Mouse (Mus musculus) kidney, postnatal 36 days (tissue): ENCODE measurements at regions not wholly inside any gene's neighbourhood (a gene's known extent, or its start where the extent isn't known, plus 50 kb on each side); places are given as distances from the start of the nearest gene placed in this dataset.
A peak's percentile ranks its signal among the peaks of the same experiment; 100 is the strongest.

Source experiments
- DNase-seq, 2 experiments: peaks; one replicate each; pipeline ENCODE4 v3.0.0; 2021 to 2022; ENCODE audit warnings: mixed read lengths in 2 of 2

DNA sequence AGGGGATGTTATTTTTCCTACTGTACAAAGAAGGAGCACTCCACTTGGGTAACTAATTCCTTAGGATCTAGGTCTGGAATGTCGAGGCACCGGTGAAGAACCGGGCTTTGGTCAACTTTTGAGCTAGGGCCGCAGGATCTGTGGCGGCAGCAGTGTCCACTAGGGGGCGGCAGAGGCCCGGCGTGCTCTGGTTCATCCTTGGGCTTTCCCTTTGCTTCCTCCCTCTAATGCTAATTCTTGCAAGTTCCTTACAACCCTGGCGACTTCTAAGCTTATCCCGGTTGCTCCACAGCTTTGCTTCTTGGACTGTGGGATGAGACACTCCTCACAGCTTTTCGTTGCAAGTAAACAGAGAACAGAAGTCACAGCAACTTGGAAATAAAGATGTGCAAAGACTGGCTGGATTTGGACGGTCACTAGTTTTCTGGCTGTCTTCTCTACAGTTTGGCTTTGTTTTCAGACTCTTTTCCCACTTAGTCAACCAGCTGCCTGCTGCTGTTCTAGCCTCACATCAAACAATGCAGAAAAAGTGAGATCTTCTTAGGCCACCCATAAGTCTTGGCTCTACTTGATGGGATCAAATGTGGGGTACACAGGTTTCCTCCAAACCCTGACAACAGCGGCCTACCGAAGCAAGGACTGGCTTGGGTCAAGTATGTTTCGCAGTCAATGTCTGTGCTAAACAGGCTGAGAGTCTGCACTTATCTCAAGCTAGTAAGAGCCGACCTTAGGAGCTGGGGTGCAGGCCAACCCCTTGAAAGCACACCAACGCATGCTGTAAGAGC, 51.2 kb upstream of the Tmem72 start:
- peak; percentile 71 to 93 for DNase-seq

DNA sequence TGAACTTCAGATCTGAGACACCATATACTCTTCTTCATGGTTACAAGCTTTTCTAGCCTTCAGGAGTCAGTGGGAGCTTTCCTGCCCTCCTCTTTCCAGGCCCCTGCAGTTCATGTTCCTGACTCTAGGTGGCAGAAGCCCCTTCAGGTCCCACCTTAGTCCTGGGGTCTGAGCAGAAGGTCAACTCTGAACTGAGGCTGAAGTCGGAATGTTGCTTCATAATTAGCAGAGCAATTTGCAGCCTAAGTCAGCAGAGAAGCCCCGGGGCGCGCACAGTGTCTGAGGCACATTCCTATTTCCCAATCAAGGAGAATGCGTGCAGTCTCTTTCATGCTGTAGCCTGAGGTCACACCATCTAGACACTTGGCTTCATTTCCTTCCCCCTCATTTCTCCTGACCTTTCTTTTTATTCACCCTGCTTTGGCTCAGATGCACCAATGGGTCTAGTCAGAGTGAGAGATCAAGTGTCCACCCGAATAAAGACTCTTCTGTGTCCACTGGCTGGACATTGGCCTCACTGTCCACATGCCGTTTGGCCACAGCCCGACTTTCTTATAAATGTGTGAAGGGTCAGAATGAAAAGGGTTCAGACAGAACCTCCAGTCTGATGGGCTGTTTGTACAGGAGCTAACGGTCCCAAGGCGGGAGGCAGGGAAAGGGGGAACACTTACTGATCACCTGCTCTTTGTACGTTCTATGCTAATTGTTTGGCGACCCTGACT, 58.4 kb upstream of the Tmem72 start:
- DNase-seq, result peak; percentile 37 to 72

DNA sequence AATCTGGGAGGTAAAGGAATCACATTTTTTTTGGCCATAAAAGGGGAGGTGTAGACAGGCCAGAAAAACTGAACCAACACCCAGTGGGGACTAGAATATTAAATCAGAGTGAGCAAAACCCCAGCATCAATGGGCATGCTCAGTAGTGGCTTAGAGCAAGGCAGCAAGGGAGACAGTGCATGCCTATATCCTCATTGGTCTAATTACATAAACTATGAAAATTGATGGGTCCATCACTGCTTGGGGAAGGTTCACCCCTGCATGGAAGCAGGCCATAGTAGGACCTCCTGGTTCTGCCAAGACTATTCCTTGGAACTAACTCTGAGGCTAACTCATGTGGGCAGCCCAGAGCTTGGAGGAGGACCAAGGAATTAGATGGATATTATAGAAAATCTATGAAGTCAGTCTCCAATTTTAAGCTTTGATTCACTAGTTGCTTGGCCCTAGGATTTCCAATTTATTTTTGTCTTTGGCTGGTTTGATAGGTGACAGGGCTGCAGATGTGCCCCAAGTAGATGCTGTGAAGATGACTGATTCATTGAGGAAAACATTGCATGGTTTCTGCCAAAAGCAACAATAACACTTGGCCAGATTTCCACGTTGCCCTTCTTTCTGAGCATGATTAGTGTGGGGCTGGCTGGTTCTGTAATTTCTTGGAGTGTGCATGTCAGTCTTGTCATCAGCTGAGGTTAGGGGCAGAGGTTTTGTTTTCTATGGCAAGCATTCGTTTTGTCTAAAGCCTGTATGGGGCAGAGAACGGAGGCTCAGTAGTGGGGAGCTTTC, 70.0 kb upstream of the Tmem72 start:
- DNase-seq, result no peak

DNA sequence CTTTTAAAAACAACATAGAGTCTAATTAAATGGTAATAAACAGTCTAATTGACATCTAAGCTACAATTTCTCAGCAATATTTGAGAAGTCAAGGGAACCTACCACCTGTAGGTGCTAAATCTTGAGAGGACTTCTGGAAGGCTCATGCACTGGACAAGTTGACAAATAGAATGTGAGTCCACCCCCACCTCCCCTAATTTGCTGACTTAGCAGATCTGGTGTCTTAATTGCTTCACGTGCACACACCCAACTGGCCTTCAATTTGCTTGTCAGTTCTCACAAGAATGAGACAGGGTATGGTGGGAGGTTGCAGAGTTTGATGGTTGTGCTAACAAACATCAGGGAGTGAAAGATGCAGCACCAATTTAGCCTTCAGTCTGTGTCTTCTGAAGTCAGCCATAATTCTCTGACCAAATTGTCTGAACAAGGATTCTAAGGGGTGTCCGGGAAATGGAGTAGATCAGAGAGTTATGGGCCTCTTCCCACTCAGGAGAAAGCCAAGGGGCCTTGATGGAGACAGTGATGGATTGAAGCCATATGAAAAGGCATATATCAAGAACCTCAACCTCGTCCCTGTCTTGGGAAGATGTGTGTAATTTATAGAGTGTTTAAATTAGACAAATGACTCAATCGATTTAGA, 76.7 kb upstream of the Tmem72 start:
- DNase-seq, result no peak

DNA sequence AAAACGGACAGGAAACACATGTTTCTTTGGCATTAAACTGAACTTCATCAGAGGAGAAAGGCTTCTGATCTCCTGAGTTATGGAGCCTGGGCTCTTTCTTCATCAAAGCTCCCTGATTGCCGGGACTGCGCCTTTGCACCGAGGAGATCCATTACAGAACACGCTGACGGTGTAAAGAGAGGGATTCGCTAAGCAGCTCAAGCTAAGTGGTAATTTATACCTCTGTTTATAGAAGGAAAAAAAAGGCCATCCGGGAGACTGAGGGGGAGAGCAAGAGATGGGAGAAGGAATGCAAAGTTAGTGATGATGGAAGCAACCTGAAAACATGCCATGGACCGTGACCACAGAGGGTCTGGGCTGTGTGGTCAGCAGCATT, 77.2 kb upstream of the Tmem72 start:
- DNase-seq, result no peak

DNA sequence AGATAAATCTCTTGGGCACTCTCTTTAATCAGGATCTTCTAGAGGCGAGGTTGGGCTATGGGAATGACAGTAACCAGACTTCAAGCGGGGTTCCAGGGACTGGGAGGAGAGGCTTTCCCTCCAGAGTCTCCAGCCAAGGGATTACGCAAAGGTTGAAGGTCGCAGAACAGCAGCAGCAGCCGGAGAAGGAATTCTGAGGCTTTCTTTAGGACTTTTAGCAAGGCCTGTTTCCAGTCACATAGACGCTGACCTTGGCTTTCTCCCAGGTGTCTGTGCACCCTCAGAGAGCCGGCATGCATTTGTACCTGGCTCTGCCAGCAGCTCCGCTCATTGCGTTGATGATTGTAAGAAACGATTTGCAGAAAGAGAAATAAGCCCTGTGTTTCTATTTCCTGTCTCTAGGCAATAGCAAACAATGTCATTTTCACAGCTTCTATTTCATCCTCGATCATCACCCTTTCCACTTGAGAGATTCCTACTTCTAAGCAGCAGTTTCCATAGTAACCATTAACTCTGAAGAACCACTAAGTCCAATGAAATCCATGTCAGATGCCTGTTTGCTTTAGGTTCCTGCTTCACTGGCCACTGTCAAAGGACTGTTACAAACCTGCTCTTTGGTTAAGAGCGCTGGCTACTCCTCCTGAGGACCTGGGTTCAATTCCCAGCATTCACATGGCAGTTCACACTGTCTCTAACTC, 104.7 kb upstream of the Tmem72 start:
- DNase-seq, result peak; percentile 34 to 39

DNA sequence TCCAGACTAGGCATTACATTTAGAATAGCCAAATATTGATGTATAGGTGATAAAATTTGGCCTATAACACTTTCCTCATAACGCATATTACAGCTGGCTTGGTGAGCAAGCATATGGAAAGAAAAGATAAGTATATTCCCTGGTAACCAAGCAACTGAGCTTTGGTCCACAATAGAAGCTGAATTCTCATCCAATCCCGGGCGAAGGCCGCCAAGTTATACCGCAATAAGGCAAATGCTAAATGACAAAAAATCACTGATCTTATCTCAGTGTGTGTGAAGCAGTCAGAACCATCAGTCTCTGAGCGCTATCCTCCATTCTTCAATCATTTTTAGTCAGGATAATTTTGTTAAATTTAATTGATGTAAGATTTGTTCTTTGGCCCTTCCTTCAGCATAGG, 105.9 kb upstream of the Tmem72 start:
- no peak for DNase-seq

DNA sequence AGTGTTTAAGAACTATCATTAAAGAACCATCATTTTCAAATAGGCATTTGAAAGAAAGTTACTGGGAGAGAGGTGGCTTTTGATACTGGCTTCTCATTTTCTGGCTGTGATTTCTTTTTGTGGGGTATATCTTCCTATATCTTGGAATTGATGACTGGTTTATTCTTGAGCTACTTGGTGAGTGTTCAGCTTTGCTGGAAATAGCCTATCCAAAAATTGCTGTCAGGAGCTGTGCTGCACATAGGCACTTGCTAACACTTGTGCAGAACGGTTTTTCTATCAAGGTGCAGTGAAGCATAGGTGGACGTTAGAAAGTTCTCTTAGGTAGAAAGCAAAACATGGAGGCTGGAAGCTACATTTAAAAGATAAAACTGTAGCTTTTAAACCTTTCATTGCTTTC, 108.9 kb upstream of the Tmem72 start:
- no peak for DNase-seq

DNA sequence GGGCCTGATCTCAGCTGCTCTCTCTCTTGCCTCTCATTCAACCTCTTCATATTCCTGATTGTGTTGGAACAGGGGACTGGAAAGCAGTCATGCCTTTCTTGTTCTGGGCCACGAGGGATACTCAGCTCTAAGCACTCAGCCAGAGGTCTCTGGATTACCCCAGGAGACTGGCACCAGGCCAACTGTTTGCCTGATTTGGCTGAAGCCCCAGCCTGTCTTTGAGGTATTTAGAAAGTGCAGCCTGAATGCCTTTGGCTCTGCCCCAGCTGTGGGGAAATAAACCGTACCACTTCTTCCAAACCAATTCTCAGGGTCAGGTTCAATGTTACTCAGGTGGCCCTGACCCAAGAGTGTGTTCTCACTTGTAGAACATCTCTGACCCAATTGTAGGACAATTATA, 112.6 kb upstream of the Tmem72 start:
- peak; percentile 95 for DNase-seq

DNA sequence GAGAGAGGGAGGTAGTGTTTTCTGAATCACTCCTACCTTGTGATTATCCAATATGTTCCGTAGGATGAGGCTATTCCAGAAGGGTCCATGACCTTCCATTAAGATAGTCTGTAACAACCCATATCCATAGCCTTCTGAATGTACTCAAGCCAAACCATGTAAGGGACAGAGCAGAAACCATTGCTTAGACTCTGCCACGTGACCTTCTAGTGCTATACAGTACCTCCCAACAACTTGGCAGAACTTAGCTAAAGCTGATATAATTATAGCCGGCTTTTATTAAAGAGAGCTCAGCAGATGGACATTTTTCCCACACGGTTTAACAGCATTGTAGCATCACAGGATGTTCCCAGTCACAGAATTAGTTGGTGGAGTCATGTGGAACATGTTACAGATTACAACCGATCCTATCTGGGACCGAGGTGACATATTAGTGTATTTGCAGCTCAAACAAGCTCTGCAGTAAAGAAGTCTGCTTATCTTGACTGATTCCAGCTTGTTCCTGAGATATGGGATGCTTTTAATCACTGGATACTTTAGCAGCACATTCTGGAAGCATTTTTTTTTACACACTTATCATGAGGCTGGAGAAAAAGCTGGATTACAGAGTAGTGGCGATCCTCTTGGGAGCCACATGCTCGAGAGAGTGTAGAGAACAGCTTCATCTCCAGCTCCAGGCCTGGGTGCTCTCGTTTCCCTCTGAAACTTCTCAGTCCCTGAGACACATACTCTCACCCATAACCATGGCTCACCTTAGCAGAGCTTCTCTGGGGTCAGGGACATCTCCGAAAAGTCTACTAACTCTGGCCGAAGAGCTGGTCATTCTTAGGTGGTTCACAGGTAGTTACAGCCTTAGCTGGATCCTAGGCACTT, 129.5 kb upstream of the Tmem72 start:
- no peak for DNase-seq

DNA sequence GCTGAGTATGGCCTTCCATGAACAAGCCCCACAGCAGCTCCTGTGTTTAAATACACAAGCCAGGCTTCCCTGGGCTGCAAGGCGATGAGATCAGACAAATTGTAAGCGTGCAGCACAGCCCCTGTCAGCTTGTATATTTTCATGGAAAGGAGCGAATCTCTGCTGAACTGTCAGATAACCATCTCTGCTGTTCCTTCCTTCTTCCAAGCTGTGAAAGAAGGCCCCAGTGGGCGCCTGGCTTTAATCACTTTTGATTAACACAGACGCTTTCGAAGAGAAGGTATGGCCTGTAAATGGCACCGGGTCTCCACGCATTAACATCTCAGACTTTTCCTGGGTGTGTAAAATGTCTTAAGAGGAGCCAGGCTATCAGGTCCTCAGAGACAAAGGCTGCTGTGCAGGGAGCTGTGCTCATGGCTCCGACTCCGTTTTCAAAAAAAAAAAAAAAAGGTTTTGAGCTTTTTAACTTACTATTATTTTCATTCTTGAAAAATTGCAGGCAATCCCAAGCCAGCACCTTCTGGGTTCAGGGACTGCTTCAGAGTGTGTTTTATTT, 131.9 kb upstream of the Tmem72 start:
- DNase-seq, result no peak

DNA sequence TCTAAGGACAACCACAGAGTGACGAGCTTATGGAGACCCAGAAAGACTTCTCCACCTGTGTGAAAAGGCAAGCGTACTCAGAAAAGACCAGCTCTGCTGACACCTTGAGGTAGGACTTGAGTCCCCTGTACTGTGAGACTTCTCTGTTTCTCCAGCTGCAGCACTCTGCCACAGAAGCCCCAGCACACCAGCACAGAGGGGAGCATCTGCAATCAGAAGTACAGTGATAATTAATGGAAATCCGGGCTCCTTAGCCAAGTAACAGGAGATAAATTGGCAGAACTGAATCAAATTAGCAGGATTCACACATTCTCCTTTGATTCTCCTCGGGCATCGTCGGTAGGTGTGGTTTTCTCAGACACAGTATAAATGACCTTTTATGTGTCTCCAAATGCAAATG, 137.3 kb upstream of the Tmem72 start:
- DNase-seq, result no peak

DNA sequence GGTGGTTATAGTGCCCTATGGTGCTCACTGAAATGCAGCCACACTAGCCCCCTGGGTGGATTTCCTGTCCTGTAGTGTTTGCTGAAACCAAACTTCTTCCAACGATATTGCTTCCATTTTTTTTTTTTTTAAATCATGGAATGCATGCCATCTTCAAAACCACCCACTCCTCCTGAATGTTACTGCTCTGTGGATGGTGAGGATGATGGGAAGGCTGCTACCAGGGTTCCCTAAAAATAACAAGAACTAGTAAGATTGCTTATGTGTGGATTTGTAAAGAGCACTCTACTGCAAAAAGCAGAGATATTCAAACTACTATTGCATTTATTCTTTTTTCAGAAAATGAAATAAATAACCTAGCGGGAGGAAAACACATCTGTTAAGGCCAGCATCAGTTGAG, 139.4 kb upstream of the Tmem72 start:
- DNase-seq, result no peak

DNA sequence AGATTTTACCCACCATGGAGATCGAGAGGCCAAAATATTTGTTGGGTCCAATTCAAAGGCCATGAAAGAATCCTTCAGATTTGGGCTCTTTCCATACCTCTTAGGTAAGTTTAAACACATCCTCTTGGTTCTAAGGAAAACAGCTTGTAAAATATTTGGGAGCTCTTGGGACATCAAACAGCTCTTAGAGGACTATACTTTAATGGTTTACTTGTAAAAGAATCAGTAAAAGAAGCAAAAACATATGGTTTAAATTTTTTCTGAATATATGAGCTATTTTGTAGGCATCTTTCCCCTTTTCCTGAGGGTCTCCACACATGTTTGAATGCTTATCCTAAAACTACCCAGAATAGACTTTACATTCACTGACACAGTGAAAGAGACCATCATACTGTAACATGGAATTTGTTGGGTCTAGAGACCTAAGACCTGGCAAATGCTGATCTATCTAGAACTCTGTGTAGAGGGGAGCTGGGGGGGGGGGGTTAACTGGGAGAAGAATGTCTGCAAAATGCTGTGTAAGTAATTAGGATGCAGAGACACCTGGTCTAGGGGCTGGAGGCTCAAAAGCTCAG, 140.3 kb upstream of the Tmem72 start:
- no peak for DNase-seq

DNA sequence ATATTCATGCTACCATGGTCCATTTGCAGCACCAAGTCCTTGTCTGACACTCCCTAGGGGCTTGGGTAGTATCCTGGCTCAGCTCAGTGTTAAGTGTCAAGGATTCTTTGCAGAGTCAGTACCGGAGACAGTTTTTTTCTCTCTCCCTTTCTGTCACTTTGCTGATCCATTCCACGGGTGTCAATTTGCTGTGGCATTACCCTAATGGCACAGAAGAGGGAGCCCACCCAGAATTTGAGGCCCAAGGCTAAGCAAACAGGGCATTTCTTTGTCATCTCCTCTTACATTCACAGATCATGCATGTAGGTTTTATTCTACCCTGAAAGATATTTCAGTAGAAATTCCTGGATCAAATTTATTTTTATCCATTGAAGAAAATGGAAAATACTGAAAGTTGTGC, 146.4 kb upstream of the Tmem72 start:
- DNase-seq, result no peak

DNA sequence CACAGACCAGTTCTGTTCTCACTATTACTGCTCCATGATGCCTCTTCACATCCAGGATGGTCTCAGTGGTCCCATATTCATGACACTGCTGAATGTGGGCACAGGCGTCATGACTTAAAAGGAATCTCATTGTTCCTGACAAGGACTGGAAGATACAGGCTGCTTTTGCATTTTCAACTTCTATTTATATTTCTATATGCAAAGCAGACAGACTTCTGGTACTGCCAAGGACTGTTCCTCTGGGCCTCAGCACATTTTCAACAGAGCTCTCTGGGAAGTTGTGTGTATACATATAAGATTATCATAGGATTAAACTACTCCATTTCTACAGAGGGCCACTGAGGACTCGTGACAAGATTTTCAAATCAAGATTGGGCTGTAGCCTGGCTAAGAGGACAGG, 146.9 kb upstream of the Tmem72 start:
- DNase-seq, result no peak

DNA sequence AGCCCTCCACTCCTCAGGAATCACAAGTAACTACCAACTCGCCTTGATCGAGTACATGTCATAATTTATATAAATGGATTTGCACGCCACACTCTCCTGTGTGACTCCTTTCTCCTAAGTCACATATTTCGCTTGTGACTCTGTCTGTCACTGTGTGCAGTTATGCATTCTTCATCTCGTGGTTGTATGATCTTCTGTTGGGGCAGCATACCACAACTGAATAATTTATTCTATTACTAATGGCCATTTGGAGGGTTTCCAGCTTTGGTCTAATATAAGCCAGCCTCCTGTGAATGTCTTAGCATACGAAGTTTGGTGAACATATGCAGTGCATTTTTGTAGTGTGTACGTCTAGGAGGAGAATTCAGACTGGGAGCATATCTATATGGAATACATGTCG, 176.6 kb upstream of the Tmem72 start:
- no peak for DNase-seq

DNA sequence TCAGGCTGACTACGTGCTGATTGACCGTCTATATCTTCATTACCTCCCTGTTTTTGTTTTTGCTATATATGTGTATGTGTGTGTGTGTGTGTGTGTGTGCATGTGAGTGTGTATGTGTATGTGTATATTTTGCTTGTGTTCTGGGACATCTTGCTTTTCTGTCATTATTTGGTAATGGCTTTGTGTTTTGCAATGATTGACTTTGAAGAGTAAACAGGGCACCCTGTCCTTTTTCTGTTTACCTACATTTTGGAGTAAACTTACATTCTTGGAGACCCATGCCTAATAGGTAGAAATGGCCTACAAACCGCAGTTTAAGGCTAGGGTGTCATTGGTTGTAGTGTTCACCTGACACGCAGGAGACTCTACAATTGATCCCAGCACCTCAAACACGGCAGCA, 177.5 kb upstream of the Tmem72 start:
- no peak for DNase-seq

DNA sequence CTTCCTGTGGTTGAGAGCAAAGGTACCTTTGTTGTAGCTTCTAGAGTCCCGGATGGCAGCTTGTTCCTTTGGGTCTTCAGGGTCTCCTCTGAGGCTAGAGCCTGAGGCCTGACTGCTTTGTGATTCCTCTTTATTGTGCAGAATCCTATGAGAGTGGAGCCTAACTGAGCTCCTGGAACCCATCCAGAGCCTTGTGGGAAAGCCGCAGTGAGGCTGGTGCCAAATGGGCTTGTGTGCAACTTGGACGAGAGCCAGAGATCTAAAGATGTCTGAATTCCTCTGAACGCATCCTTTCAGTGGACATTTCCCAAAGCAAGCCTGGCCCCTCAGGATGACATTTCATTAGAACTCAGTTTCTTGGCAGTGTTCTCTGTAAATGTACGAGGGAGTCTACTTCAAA, 178.4 kb upstream of the Tmem72 start:
- DNase-seq, result peak; percentile 8 to 12

DNA sequence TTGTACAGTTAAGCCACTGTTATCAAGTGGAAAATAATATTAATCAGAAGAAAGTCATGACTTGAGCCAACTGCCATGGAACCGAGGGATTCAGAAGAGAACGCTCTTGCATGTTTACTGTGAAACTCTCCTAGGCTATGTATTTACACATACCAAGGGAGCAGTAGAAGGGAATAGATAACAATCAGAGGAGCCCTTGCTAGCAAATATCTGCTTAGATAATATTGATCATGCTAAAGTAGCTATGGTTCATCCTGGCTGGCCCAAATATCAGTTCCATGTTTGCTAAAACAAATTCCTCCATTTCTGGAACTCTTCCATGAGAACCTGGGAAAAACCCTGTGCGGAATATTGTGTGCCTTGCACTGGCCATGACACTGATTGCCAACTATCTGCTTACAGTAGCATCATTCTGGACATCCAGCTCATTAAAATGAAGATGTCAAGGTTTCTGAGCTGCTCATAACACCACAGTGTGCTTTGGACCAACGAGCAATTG, 179.5 kb upstream of the Tmem72 start:
- no peak for DNase-seq

DNA sequence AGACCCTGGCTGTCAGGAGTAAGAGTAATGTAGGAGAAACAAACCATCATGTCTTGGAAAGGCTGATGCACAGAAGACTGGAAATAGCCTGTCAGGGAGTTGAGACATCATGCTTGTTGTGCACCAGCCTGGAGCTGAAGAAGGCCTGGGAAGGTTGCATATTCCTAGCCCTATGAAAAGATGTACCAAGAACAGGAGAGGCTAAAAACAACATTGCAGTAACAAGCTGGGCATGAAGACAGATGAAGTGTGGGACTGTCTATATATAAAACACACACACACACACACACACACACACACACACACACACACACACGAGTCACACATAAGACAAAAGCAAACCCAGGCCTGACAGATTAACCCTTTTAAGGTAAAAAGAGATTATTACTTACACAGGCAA, 185.1 kb upstream of the Tmem72 start:
- no peak for DNase-seq
